Mouse (Mus musculus) liver, postnatal 0 days (tissue): ENCODE measurements around the gene Slco4a1.

Experiments used
- CTCF ChIP-seq: sonication (generic); IDR thresholded peaks from 2 replicates; pipeline ENCODE4 v1.5.1; 2016; ENCODE audit warnings: antibody characterized with exemption, low read depth
- EP300 ChIP-seq: IDR thresholded peaks from 2 replicates; pipeline ENCODE4 v1.6.1; 2016; ENCODE audit warnings: antibody characterized with exemption, low read depth, mild to moderate bottlenecking

- TF ChIP-seq CTCF = peak; percentile 85
- no peak for TF ChIP-seq EP300
Observed at GRCm38 (mm10) chr2:180432042-180432668, 23.9 kb upstream of the Slco4a1 start.
